Mouse (Mus musculus): ENCODE measurements at regions not wholly inside any gene's neighbourhood (a gene's known extent, or its start where the extent isn't known, plus 50 kb on each side); places are given as distances from the start of the nearest gene placed in this dataset.

GRCm38 (mm10) chr1:28229611-28230010, 550.4 kb downstream of the Gm597 start:
- no peak for DNase-seq (ENCODE audit: extremely low spot score in 1 of 2, low spot score in 1 of 2)

- DNase-seq (ENCODE audit: extremely low spot score in 1 of 2, low spot score in 1 of 2), result peak; percentile 23 to 32
Observed at GRCm38 (mm10) chr1:28214243-28215038, 565.6 kb downstream of the Gm597 start.
